Mouse (Mus musculus) adrenal gland, postnatal 25 days (tissue): ENCODE measurements around the gene Spag5. TPM values are rescaled to one million over a fixed set of nuclear protein-coding genes. Genes with fewer than 3 reads are reported as not detected.

Experiments
- DNase-seq: peaks from one replicate; pipeline ENCODE4 v3.0.0; 2021; ENCODE audit warnings: mixed read lengths
- total RNA-seq: library from RNA; stranded (reverse); gene quantifications from 2 replicates; pipeline ENCODE4 v1.2.3, GENCODE M21; 2021

Spag5 gene
- total RNA-seq, 1 experiment from 2014 or later: 9.5 TPM

DNA sequence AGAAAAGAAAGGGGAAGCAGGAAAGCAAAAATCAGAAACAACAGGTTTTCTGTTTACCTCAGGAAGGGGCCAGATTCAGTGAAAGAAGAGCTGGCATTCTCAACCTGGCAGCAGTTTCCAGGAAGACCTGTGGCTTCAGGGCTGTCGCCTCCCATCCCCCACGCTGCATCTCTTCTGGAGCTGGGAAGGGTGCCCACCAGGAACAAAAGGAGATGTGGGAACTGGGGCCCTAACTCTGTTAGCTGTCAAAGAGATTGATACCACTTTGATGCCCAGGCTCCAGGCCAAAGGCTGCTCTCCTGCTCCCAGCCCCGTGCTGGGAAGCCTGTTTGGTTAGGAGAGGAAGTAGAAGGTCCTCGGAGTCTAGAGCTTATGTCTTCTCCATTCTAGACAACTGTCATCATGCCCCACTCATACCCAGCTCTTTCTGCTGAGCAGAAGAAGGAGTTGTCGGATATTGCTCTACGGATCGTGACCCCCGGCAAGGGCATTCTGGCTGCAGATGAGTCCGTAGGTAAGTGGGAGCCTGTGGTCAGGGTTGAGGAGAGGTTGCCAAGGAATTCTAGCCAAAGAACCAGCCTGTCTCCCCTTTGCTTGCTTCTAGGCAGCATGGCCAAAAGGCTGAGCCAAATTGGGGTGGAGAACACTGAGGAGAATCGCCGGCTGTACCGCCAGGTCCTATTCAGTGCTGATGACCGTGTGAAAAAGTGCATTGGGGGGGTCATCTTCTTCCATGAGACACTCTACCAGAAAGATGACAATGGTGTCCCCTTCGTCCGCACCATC, 22.9 kb downstream of the Spag5 start:
- DNase-seq: no peak

DNA sequence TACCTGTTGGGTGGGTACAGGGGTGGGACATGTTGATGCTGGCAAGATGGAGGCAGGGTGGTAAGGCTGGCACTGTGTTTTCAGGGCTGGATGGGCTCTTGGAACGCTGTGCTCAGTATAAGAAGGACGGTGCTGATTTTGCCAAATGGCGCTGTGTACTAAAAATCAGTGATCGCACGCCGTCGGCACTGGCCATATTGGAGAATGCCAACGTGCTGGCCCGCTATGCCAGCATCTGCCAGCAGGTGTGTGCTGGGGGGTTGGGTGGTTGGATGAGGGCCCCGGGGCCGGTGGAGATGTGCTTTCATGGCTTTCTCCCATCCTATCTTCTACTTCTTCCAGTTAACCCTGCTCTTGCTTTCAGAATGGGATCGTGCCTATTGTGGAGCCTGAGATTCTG, 23.6 kb downstream of the Spag5 start:
- no peak for DNase-seq

DNA sequence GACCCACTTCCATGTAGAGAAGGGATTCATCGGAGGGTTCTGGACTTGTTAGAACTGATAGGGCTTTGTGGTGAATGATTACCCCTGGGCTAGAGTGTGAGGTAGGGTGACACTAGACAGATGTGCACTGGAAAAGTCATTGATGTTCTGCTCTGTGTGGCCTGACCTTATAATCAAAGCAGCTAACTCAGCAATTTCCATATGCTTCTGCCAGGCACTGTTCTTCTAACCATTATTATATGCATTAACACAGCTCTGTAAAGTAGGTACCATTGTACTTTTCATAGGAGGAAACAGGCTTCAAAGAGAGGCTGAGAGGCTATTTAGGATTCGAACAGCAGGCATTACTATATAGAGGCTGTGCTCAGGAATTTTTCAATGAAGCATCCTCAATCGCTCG, 25.9 kb downstream of the Spag5 start:
- no peak for DNase-seq

DNA sequence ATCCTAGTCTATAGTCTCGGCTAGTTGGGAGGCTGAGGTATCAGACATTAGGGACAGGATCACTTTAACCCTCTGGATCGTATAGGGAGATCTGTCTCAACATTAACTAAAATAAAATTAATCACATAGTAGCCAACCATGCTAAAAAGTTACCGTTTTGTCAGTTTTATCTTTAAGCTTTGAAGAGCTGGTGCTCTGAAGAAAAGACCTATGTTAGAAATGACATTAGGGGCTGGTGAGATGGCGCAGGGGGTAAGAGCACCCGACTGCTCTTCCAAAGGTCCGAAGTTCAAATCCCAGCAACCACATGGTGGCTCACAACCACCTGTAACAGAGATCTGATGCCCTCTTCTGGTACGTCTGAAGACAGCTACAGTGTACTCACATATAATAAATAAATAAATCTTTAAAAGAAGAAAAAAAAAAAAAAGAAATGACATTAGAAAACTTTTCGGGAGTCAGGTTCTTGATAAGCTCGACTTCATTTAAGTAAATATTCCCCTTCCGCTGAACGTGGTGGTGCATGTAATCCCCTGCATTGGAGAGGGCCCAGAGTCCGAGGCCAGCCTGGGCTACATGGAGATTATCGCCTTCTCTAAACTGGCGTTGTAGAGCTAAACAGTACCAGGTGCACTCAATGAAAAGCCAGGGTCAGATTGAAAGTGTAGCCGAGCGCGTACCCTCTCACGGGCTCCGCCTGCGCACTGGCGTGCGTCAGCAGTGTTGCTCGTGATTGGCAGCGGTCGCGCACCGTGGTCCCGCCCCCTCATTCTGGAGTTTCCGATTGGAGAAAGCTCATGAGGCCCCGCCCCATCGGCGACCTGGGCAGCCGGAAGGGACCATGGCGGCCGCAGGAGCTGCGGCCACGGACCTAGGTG, 26.5 kb downstream of the Spag5 start, which contains the start of gene Pigs:
Pigs (plus strand) TSS at position 782 of the 878 bp plus-strand sequence.
- peak; percentile 97 for DNase-seq

DNA sequence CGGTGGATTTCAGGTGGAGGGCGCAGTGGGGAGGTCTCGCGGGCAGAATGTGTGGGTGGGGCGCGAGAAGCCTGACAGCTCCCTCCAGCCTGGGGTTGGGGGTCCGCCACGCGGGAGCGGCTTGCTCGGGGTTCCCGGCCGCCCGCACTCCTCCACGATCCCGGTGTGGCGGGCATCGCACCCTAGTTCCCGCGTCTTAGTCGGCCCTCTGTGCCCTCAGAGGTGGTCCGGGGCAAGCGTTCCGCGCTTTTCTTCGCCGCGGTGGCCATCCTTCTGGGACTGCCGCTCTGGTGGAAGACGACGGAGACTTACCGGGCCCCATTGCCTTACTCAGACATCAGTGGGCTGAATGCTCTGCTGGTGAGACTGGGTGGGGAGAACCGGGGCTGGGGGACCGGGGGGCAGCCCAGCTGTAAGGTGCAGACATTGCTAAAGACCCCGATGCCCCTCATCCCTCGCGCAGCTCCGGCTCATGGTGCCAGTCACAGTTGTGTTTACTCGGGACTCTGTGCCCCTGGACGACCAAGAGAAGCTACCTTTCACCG, 27.3 kb downstream of the Spag5 start:
- DNase-seq: no peak

DNA sequence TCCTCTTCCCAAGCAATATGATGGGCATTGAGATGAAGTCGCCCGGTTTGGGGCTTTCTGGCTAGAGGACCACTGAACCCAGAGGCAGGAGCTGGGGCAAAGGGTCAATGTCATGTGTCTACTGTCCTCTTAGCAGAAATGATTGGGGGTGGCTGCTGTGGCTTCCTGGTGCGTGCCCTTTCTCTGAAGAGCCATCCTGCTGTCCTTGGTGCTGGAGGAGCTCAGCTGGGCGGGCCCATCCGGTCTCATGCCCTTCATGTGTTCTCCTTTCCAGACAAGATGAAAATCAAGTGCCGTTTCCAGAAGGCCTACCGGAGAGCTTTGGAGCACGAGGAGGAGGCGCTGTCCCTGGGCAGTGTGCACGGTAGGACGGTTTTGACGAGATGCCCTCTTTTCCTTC, 31.3 kb downstream of the Spag5 start:
- no peak for DNase-seq

DNA sequence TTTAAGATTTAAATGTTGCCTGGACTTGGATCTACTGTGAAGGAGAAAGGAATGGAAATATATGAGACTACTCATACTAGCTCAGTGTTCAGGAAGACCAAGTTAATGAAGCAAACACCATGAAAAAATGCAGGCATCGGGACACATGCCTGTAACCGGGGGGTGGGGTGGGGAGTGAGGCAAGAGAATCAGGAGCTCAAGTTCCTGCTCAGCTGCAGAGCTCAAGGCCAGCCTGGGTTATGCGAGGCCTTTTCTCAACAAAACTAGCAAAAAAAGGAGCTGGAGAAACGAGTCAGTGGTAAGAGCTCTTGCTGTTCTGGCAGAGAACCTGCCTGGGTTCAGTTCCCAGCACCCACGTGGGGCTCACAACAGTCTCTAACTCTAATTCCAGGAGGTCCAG, 32.7 kb downstream of the Spag5 start:
- DNase-seq: no peak

DNA sequence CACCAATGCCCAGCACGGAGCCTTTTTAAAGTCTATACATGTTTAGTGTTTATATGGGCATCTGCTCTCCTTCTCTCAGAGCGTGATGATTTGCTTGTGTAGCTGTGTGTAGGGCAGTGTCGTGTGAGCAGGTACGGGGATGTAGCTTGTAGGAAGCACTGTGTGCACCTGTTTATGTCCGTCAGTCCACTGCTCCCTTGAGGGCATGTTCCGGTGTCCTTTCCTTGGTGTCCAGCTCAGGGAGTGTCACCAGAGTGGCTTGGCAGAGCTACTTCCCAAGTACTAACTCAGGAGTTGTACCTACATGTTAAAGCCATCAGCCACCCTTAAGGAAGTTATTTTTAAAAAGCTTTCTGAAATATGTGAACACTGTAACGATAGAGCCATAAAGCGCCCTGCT, 35.7 kb downstream of the Spag5 start:
- no peak for DNase-seq

DNA sequence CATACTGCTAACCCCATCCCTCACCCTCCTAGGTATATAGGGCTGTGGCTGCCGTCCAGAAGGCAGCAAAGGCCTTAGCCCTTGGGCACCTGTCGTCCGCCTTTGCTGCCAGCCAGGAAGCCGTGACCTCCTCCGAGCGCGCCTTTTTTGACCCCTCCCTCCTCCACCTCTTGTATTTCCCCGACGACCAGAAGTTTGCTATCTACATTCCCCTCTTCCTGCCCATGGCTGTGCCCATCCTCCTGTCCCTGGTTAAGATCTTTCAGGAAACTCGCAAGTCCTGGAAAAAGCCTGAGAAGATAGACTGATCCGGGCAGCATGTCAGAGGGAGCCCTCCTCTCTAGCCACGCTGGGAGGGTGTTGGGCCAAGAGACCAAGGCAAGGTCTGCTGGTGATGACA, 40.4 kb downstream of the Spag5 start:
- no peak for DNase-seq

DNA sequence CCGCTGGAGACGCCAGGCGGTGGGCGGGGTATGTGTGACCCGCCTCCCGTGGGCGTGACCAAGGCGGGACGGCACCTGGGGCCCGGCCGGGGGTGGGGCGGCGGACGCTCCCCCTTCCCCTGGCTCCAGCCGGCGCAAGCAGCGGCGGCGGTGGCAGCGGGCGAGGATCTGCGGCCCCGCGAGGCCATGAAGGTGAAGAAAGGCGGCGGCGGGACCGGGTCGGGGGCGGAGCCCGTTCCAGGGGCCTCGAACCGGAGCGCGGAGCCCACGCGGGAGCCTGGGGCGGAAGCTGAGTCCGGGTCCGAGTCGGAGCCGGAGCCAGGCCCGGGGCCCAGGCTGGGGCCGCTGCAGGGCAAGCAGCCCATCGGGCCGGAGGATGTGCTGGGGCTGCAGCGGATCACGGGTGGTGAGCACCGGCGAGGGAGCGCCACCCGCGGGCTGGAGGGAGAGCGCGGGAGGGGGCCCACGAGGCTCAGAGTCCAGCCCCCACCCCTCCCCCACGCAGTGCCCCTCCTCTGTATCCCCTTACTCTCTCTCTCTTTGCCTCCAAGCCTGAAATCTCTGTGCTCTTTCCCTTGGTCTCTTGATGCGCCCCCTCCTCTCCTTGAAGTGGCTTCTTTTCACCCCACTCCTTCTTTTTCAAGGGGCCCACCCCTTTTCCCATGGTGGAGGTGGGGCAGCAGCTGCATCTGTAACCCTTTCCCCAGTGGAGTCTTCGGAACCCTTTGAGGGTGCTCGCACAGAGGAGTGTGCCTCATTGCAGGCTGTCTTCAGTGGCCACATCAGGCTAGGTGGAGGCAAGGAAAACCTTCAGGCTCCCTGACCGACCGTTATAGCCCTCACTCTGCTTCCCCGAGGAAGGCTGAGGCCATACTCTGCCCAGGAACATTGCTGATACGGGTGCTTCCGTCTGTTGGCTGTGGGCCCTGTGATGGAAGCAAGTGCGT, 42.3 kb downstream of the Spag5 start, which contains the start of gene Unc119:
Unc119 (plus strand) TSS at position 102 of the 947 bp plus-strand sequence.
- DNase-seq: peak; percentile 89

DNA sequence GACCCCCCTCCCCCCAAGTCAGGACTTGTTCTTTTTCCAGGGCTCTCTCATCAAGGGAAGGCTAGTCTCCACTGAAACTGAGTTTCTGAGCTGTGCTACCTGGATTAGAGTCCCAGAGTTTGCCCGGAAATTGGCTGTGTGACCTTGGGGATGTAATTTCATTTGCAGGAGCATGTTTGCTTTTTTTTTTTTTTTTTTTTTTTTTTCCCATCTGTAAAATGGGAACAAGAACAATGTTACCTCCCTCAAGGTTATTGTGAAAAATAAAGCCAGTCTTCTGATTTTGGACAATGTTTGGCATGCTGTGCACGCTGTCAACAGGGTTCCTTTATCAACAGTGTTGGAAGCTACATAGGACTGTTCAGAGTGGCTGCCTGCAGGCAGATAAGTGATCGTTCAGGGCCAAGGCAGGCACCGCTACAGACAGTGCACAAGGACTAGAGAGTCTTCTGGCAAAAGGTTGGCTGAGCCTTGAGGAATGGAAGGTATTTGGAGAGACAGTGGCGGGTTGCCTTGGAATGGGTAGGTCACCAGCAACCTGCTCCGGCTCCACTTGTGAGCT, 43.1 kb downstream of the Spag5 start:
- no peak for DNase-seq

DNA sequence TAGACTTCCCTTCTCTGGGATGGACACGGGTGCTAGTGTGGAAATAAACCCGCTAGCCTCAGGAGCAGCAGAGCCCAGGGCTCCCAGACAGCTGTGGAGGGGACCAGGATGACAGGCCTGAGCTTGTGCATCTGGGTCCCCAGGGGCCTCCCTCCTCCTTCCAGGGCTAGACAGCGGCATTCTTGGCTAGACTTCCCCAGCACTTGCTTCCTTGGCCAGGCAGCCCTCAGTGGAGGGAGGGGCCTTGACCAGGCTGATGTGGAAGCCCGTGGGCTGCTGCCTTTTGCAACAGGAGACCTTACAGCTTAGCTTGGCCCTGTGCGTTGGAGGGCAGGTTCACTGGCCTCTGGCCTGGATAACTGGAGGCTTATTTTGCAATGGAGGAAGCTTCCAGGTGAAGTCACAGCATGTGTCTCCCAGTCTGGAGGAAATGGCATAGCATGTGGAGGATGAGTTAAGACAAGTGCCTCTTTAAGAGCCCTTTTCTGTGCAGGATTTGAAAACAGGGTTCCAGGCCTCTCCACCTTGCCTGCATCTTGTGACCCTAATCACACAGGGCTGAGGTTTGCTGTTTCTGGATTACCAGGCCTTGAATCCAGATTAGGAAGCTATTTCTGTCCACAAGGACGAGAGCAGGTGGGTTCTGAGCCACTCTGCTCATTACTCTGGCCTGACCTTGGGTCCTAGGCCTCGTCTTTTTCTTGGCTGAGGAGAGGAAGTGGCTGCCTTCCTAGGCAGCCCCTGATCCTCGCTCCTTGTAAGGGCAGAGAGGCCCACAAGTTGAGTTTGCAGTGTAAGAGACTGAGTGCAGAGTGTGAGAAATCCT, 43.8 kb downstream of the Spag5 start:
- peak; percentile 39 for DNase-seq

DNA sequence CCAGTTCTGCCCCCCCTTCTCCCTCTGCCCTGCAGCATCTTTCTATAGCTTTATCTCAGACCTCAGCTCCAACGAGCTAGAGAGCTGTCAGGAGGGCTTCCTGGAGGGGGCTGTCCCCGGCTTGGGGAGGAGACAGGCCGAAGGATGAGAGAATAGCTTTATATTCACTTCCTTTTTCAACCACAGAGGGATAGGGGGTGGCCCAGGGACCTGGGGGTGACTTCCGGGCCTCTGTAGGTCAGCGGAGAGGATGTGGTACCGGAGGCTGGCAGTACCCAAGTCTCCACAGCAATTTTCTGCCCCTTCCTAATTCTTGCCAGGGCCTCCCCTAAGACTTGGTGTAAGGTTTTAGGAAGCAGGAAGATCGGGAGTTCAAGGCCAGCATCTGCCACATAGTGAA, 44.5 kb downstream of the Spag5 start:
- DNase-seq: no peak

DNA sequence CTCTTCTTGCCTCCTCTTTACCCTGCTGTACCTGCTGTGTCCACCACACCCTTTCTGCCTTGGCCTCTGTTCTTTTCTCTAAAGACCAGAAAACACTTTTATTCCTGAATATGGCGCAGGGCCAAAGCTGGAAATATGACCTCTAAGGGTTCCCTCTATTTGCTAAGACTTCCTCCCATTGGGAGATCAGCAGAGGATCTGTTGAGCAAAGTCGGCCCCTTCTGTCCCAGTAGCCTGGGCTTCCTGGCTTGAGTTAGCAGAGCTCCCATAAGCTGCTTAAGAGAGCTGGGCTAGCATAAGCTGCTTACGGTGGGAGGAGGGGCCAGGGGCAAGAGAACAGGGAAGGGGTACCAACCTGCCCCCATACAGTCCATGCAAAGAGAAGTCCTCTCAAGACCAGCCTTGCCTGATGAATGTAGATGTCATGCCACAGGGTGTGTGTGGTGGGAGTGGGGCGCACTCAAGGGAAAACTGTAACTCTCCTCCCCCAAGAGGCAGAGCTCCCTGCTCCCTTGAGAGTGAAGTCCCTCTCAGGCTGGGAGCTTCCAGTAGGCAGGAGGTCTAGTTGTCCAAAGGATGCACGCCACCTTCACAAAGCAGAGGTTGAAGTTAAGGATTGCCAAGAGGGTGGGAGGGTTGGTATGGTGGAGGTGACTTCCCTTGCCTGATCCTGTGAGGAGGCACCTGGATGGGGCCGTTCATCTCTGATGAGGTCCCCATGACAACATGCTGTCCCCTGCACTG, 45.2 kb downstream of the Spag5 start:
- no peak for DNase-seq

DNA sequence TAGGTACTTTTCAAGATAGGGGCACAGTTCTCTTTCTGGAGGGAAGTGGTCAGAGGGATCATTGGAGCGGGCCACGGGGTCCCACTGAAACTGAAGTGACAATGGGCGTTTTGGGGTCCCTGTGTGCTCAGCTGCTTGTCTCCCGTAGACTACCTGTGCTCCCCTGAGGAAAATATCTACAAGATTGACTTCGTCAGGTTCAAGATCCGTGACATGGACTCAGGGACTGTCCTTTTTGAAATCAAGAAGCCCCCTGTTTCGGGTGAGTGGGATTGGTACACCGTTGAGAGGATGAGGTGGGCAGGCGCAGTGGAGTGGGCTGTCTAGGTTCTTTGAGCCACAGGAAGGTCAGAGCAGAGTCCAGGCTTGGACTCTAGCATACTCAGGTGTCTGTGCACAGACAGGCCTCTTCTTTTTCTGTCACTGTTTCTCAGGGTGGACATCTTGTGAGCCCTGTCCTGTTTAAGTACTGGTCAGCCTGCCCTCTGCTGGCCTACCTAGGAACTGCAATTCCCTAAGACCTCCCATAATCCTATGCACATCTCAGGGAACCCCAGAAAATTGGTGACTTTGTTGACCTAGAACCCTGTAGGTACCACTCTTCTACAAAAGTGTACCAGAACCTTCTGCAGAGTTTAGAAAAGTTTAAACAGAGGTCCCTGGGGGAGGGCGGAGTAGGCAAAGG, 45.9 kb downstream of the Spag5 start:
- DNase-seq: peak; percentile 70

DNA sequence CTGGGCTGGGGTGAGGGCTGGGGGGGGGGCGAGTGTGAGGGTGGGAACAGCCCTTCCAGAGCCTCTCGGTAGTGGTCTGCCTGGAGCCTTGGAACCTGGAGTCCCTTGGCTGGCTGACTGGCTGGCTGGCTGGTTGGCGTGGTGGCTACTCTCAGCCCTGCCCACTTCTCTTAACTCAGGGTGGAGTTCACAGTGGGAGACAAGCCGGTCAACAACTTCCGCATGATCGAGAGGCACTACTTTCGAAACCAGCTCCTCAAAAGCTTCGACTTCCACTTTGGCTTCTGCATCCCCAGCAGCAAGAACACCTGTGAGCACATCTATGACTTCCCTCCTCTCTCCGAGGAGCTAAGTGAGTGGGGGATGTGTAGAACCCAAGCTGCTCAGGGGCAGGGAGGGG, 46.6 kb downstream of the Spag5 start:
- no peak for DNase-seq

DNA sequence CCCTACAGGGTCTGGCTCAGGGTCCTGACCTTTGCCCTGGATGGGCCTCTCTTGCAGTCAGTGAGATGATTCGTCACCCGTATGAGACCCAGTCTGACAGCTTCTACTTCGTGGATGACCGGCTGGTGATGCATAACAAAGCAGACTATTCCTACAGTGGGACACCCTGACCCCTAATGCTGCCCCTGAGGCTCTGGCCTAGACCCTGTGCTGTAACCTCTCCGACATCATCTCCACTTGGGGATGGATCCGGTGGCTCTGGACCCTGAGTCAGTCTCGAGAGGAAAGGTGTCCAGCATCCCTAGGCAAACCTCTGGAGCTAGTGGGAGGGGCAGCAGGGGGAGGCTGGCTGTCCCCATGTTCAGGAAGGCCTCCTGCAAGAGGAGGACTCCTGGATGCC, 47.1 kb downstream of the Spag5 start:
- no peak for DNase-seq

DNA sequence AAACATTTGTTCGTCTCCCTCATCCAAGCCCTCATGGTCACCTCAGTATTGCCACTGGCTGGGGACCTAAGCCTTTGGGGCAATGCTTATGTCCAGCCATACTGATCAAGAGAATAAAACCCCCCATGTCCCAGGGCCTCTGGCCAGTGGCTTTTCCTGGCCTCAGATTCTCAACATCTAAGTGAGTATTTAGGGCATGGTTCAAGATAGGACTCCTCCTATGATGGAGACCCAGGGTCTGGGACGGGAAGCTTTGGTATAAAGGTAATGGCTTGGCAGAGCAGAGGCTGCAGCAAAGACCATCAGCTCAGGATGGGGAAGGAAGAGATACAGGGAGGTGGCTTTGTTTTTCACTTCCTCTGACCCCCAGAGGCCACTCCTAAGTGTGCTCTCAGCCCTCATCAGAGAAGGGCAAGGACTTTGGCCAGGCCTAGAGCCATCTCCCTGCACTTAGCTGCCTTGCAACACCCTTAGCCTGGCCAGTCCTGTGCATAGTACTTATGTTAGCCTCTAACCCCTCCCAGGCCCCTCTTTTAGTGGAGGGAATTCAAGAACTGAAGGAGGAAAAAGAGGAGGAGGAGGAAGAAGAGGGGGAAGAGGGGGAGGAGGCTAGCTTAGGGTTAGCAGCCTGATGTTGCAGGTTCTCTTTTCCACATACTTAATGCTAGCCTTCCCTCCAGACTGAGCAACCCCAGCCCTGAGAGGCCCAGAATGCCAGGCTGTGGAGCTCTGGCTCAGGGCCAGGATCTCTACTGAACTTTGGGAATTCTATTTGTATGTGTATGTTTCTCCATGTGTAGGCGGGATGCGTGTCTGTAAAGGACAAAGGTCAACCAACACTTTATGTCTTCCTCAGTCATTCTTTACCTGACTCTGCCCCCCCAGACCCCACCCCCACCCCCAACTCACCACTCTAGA, 48.4 kb downstream of the Spag5 start:
- no peak for DNase-seq
